ENCODE assay signal across 10 mouse cellular contexts in the genomic region with DNA sequence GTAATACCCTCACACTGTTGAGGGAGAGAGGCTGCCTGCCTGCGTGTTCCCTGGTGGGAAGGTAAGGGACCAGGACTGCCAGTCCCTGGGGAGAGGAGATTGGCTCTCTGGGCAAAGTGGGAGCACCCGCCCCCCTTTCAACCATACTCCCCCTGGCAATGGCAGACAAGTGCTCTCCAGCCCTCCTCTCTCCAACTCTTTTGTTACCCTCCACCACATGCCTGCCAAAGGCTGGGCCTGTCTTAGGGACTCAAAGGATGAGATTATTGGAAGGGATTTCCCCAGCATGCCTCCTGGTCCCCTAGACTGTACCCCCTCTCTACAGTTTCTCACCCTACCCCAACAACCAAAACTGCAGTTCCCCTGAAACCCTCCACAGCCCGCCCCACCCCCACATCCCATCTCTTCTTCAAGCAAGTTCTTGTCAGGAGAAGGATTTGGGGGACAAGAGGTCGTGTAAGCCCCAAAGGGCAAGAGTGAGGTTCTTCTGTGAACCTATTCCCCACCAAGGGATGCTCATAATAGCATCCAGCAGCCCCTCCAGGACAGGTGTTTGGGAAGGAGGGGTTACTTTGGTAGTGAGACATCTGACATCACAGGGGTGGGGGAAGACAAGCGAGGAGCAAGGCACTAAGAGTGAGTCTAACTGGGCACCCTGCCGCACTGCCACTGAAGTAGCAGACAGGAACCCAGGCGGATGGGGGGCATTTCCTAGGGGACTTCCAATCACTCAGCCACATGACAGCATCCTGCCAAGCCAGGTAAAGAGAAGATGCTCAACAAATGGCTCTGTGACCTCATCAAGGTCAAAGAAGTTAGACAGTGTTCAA. TPM values are rescaled to one million over a fixed set of nuclear protein-coding genes. Genes with fewer than 3 reads are reported as not detected.
A peak's percentile ranks its signal among the peaks of the same experiment; 100 is the strongest.
DNase-seq lines count a peak whose midpoint lies in the region; ATAC-seq lines count a peak whose summit lies in the region.
"Had no signal": no experiment of that assay in that cellular context is flagged by ENCODE, and none has a peak within 500 bp of the region (broad histone marks: within the 10 kb centered on the region; RNA-seq: fewer than 3 reads in every experiment).

No protein-coding gene starts in this region.

- H3K4me3 ChIP-seq in kidney, embryonic 14.5 days (ENCODE audit: low read length), result peak overlapping the region; percentile 30; the same call in 1 of the 2 replicates
- peak overlapping the region; percentile 62 for H3K4me3 ChIP-seq in embryonic facial prominence, embryonic 10.5 days
- peak overlapping the region; percentile 74 for H3K4me3 ChIP-seq in hindbrain, embryonic 11.5 days (ENCODE audit: low read depth, low read length)
- H3K4me3 ChIP-seq in midbrain, embryonic 13.5 days (replicated peaks), result peak overlapping the region; percentile 94

- H3K9ac ChIP-seq in kidney, embryonic 14.5 days (ENCODE audit: low read depth, low read length), result peak overlapping the region; percentile 4; the same call in 1 of the 2 replicates
- peak overlapping the region; percentile 86 for H3K9ac ChIP-seq in hindbrain, embryonic 11.5 days (ENCODE audit: low read depth, low read length)
- H3K9ac ChIP-seq in midbrain, embryonic 13.5 days (replicated peaks), result peak overlapping the region; percentile 98

- peaks cover 12% of the 10 kb centered on the region; the same call in 1 of the 2 replicates for H3K4me1 ChIP-seq in kidney, embryonic 14.5 days (ENCODE audit: control insufficient read depth, insufficient read depth, low read length)
- peaks cover 29% of the 10 kb centered on the region for H3K4me1 ChIP-seq in embryonic facial prominence, embryonic 10.5 days
- H3K4me1 ChIP-seq in hindbrain, embryonic 11.5 days (replicated peaks; ENCODE audit: control insufficient read depth, insufficient read depth, low read length), result 0 out of 2 replicates have a peak, but pooled peaks cover 2% of the 10 kb centered on the region
- peaks cover 75% of the 10 kb centered on the region for H3K4me1 ChIP-seq in midbrain, embryonic 13.5 days (replicated peaks)

- H3K4me2 ChIP-seq in kidney, embryonic 14.5 days (replicated peaks; ENCODE audit: low read depth, low read length), result no peak overlapping the region
- H3K4me2 ChIP-seq in hindbrain, embryonic 11.5 days (replicated peaks; ENCODE audit: low read depth, low read length), result peak overlapping the region; percentile 65
- H3K4me2 ChIP-seq in midbrain, embryonic 13.5 days (replicated peaks), result peak overlapping the region; percentile 88

- H3K27me3 ChIP-seq in kidney, embryonic 14.5 days (ENCODE audit: control insufficient read depth, insufficient read depth, low read length), result peaks cover 53% of the 10 kb centered on the region
- peaks cover 86% of the 10 kb centered on the region for H3K27me3 ChIP-seq in embryonic facial prominence, embryonic 10.5 days (replicated peaks; ENCODE audit: low read depth, poor library complexity, severe bottlenecking)
- 0 out of 2 replicates have a peak, but pooled peaks cover 7% of the 10 kb centered on the region for H3K27me3 ChIP-seq in hindbrain, embryonic 11.5 days (ENCODE audit: control insufficient read depth, insufficient read depth, low read length)
- no peaks in the 10 kb centered on the region for H3K27me3 ChIP-seq in midbrain, embryonic 13.5 days

- H3K36me3 ChIP-seq in kidney, embryonic 14.5 days (ENCODE audit: control insufficient read depth, insufficient read depth, low read length), result no peaks in the 10 kb centered on the region
- no peaks in the 10 kb centered on the region for H3K36me3 ChIP-seq in embryonic facial prominence, embryonic 10.5 days (replicated peaks)
- no peaks in the 10 kb centered on the region for H3K36me3 ChIP-seq in hindbrain, embryonic 11.5 days (ENCODE audit: control insufficient read depth, insufficient read depth, low read length)
- peaks cover 20% of the 10 kb centered on the region for H3K36me3 ChIP-seq in midbrain, embryonic 13.5 days
- H3K36me3 ChIP-seq: G1E had no signal

- no peaks in the 10 kb centered on the region for H3K9me3 ChIP-seq in kidney, embryonic 14.5 days (ENCODE audit: control insufficient read depth, low read length)
- H3K9me3 ChIP-seq in embryonic facial prominence, embryonic 10.5 days, result no peaks in the 10 kb centered on the region
- no peaks in the 10 kb centered on the region for H3K9me3 ChIP-seq in hindbrain, embryonic 11.5 days (ENCODE audit: control insufficient read depth, low read length)
- H3K9me3 ChIP-seq in midbrain, embryonic 13.5 days, result no peaks in the 10 kb centered on the region
- H3K9me3 ChIP-seq: G1E had no signal

- 22% methylated on average over 7 of the region's 7 CpGs for WGBS in kidney, embryonic 14.5 days
- 20% methylated on average over 7 of the region's 7 CpGs for WGBS in embryonic facial prominence, embryonic 10.5 days
- WGBS in hindbrain, embryonic 11.5 days, result 20% methylated on average over 7 of the region's 7 CpGs
- 17% methylated on average over 7 of the region's 7 CpGs for WGBS in midbrain, embryonic 13.5 days

- no peak for DNase-seq in kidney, postnatal 25 days
- DNase-seq in embryonic facial prominence, embryonic 10.5 days (ENCODE audit: low spot score), result no peak
- DNase-seq in hindbrain, embryonic 11.5 days (ENCODE audit: low spot score), result no peak
- DNase-seq in retina, embryonic 14.5 days (ENCODE audit: low spot score), result no peak
- no peak for DNase-seq in thymus, adult 18-20 months
- no peak for DNase-seq in urinary bladder, postnatal 10 days (ENCODE audit: low spot score)

- no peak overlapping the region for H3K27ac ChIP-seq in kidney, embryonic 14.5 days (ENCODE audit: low read depth, low read length)
- H3K27ac ChIP-seq in embryonic facial prominence, embryonic 10.5 days (replicated peaks), result peak overlapping the region; percentile 73
- H3K27ac ChIP-seq in hindbrain, embryonic 11.5 days (ENCODE audit: low read depth, low read length), result peak overlapping the region; percentile 94
- H3K27ac ChIP-seq in midbrain, embryonic 13.5 days, result peak overlapping the region; percentile 98

- no peak; the same call in 1 of the 2 replicates for ATAC-seq in kidney, embryonic 14.5 days (ENCODE audit: low FRiP score, low TSS enrichment)
- no peak for ATAC-seq in hindbrain, embryonic 11.5 days (ENCODE audit: low FRiP score)
- ATAC-seq in midbrain, embryonic 13.5 days, result no peak; the same call in none of the 2 replicates

RNA-seq across cellular contexts. Expression of a gene that starts 1.3 kb away (rescaled TPM):
- polyA plus RNA-seq in kidney, embryonic 14.5 days (2014; fragmentation: Nextera tagmentation; extraction: Ambion mirVana), result not detected in 2 replicates
- polyA plus RNA-seq in embryonic facial prominence, embryonic 10.5 days (2016; fragmentation: Nextera tagmentation; extraction: Ambion mirVana), result 0.93 and 1.5 TPM in 2 replicates
- polyA plus RNA-seq in hindbrain, embryonic 11.5 days (2014; fragmentation: Nextera tagmentation; extraction: Ambion mirVana), result 27.1 and 31.4 TPM in 2 replicates
- 16.3 and 20.0 TPM in 2 replicates for polyA plus RNA-seq in midbrain, embryonic 13.5 days (2015; fragmentation: Nextera tagmentation; extraction: Ambion mirVana)
- polyA plus RNA-seq: G1E; spleen, adult 2 months had no signal

RNA-seq across cellular contexts. Expression of a gene that starts 22.6 kb away (rescaled TPM):
- polyA plus RNA-seq in kidney, embryonic 14.5 days (2014; fragmentation: Nextera tagmentation; extraction: Ambion mirVana), result 4.7 and 9.5 TPM in 2 replicates
- polyA plus RNA-seq in embryonic facial prominence, embryonic 10.5 days (2016; fragmentation: Nextera tagmentation; extraction: Ambion mirVana), result 10.7 and 12.4 TPM in 2 replicates
- 13.4 and 14.8 TPM in 2 replicates for polyA plus RNA-seq in hindbrain, embryonic 11.5 days (2014; fragmentation: Nextera tagmentation; extraction: Ambion mirVana)
- polyA plus RNA-seq in midbrain, embryonic 13.5 days (2015; fragmentation: Nextera tagmentation; extraction: Ambion mirVana), result 13.4 and 14.9 TPM in 2 replicates

Comparison
In these comparisons a context has a peak if more than half of its experiments do, and no peak if none do; other contexts are left out.
1. H3K4me3 ChIP-seq: peak in every context shown above with its lines; median percentile 94 in midbrain, embryonic 13.5 days; 74 in hindbrain, embryonic 11.5 days; 62 in embryonic facial prominence, embryonic 10.5 days; 30 in kidney, embryonic 14.5 days.
2. H3K9ac ChIP-seq: peak in every context shown above with its lines; median percentile 98 in midbrain, embryonic 13.5 days; 86 in hindbrain, embryonic 11.5 days; 4 in kidney, embryonic 14.5 days.